Comparison of ENCODE assay signal across 21 mouse cellular contexts in genomic region chr11:44142996-44143395, GRCm38 (mm10).
DNase-seq lines count a peak whose midpoint lies in the region; ATAC-seq and TF ChIP-seq lines count a peak whose summit lies in the region.
"Had no signal": no experiment of that assay in that cellular context is flagged by ENCODE, and none has a peak within 500 bp of the region (broad histone marks: within the 10 kb centered on the region; RNA-seq: fewer than 3 reads in every experiment).

No protein-coding gene starts in this region.

- no peaks in the 10 kb centered on the region for H3K27me3 ChIP-seq in forebrain, embryonic 13.5 days
- H3K27me3 ChIP-seq in forebrain, embryonic 10.5 days (ENCODE audit: poor library complexity, severe bottlenecking) = no peaks in the 10 kb centered on the region
- H3K27me3 ChIP-seq: CH12.LX; embryonic facial prominence, embryonic 15.5 days; heart, embryonic 13.5 days; liver, embryonic 15.5 days had no signal

- H3K9me3 ChIP-seq in forebrain, embryonic 13.5 days (replicated peaks) = no peaks in the 10 kb centered on the region
- no peaks in the 10 kb centered on the region for H3K9me3 ChIP-seq in forebrain, embryonic 10.5 days
- H3K9me3 ChIP-seq: embryonic facial prominence, embryonic 15.5 days; heart, embryonic 13.5 days; liver, embryonic 15.5 days had no signal

- no peak overlapping the region for H3K4me2 ChIP-seq in forebrain, embryonic 13.5 days
- H3K4me2 ChIP-seq: embryonic facial prominence, embryonic 15.5 days; heart, embryonic 13.5 days; liver, embryonic 15.5 days had no signal

- no peaks in the 10 kb centered on the region for H3K4me1 ChIP-seq in forebrain, embryonic 13.5 days
- H3K4me1 ChIP-seq in forebrain, embryonic 10.5 days = no peaks in the 10 kb centered on the region
- H3K4me1 ChIP-seq: embryonic facial prominence, embryonic 15.5 days; heart, embryonic 13.5 days; liver, embryonic 15.5 days had no signal

- intact Hi-C loops in left cerebral cortex, postnatal 4 days (cut with DNase I) = no loop called here

- 92% methylated on average over 4 of the region's 4 CpGs for WGBS in forebrain, embryonic 13.5 days
- 86% methylated on average over 4 of the region's 4 CpGs for WGBS in forebrain, embryonic 10.5 days

- no peak for TF ChIP-seq CTCF in layer of hippocampus, adult 2 months (conservative IDR thresholded peaks at IDR 0.05)

- H3K27ac ChIP-seq in forebrain, embryonic 13.5 days = no peak overlapping the region
- no peak overlapping the region for H3K27ac ChIP-seq in forebrain, embryonic 10.5 days
- H3K27ac ChIP-seq in layer of hippocampus, adult 2 months = no peak overlapping the region
- H3K27ac ChIP-seq: embryonic facial prominence, embryonic 15.5 days; heart, embryonic 13.5 days; kidney, postnatal 0 days; liver, embryonic 15.5 days; stomach, postnatal 0 days had no signal

- H3K4me3 ChIP-seq in forebrain, embryonic 13.5 days = no peak overlapping the region
- no peak overlapping the region for H3K4me3 ChIP-seq in forebrain, embryonic 10.5 days
- no peak overlapping the region for H3K4me3 ChIP-seq in layer of hippocampus, adult 2 months
- H3K4me3 ChIP-seq: embryonic facial prominence, embryonic 15.5 days; heart, embryonic 13.5 days; liver, embryonic 15.5 days had no signal

- peak; percentile 41; the same call in 1 of the 2 replicates for ATAC-seq in forebrain, embryonic 13.5 days
- ATAC-seq: hindbrain, embryonic 16.5 days; intestine, postnatal 0 days; lung, postnatal 0 days had no signal

- H3K9ac ChIP-seq in forebrain, embryonic 13.5 days = no peak overlapping the region
- H3K9ac ChIP-seq: embryonic facial prominence, embryonic 15.5 days; heart, embryonic 13.5 days; liver, embryonic 15.5 days had no signal

- DNase-seq in forebrain, embryonic 10.5 days (ENCODE audit: extremely low spot score, low spot score) = no peak
- DNase-seq in left cerebral cortex, adult 18-20 months (ENCODE audit: low spot score in 2 of 2) = peak; percentile 7 to 12
- DNase-seq in left cerebral cortex, postnatal 4 days = no peak
- DNase-seq in layer of hippocampus, adult 2 months (ENCODE audit: low spot score in 2 of 2) = peak; percentile 15 to 27
- peak; percentile 4 to 27 for DNase-seq in right cerebral cortex, postnatal 36 days (ENCODE audit: low spot score in 2 of 2)
- DNase-seq in kidney, postnatal 36 days = no peak
- no peak for DNase-seq in kidney, adult 18-20 months
- DNase-seq: adrenal gland, adult 2 months; cerebellum, adult 9-10 months; heart, postnatal 4 days; midbrain, embryonic 14.5 days had no signal

- no peaks in the 10 kb centered on the region for H3K36me3 ChIP-seq in forebrain, embryonic 13.5 days (ENCODE audit: poor library complexity, severe bottlenecking)
- H3K36me3 ChIP-seq in forebrain, embryonic 10.5 days (replicated peaks) = no peaks in the 10 kb centered on the region
- H3K36me3 ChIP-seq: embryonic facial prominence, embryonic 15.5 days; heart, embryonic 13.5 days; liver, embryonic 15.5 days had no signal

Comparison
In these comparisons a context has a peak if more than half of its experiments do, and no peak if none do; other contexts are left out.
1. DNase-seq: peak in left cerebral cortex, adult 18-20 months (2 of 2), layer of hippocampus, adult 2 months (2 of 2) and right cerebral cortex, postnatal 36 days (2 of 2); none in forebrain, embryonic 10.5 days (single experiment), left cerebral cortex, postnatal 4 days (single experiment), kidney, postnatal 36 days (0 of 2) and kidney, adult 18-20 months (single experiment).